Mouse (Mus musculus): ENCODE data around the gene Pmpcb. TPM values are rescaled to one million over a fixed set of nuclear protein-coding genes. Genes with fewer than 3 reads are reported as not detected.

Gene Pmpcb
- polyA plus RNA-seq, 1 experiment: 34.0 TPM

DNA sequence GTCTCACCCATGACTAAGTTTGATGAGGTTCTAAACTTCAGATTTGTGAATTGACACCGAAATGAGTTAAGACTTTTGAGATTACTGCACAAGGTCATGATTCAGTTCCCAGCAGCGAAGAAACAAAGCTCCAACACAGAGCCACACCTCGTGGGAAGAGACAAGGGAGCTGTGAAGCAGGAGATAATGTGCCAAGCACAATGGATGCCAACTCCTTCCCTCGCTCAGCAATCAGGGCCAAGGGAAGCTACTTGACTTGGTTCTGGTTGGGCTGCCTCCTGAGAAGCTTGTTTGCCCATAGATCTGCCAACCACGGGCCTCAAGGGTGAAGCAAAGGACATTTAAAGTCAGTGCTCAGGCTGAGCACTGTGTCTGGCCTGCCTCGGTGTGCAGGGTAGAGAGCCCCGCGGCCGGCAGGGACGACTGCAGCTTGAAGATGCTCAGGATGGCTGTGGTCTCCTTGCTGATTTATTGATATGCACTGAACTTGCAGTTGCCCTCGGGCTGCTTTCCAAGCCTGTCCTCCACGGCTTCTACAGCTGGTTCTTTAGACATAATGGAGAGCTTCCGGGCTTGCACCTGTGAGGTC lies 24.7 kb upstream of the Pmpcb start:
- WGBS: 89% methylated on average over 13 of the region's 13 CpGs
- no peak overlapping the region for H3K4me3 ChIP-seq (ENCODE audit: control insufficient read depth, insufficient read depth, low read length)
- DNase-seq: no peak
- H3K27me3 ChIP-seq (ENCODE audit: control insufficient read depth, insufficient read depth, low read length): no peaks in the 10 kb centered on the region
- H3K4me1 ChIP-seq (replicated peaks; ENCODE audit: control insufficient read depth, insufficient read depth, low read length): no peaks in the 10 kb centered on the region
- TF ChIP-seq POLR2A (IDR thresholded peaks at IDR 0.05; ENCODE audit: control insufficient read depth, extremely low read depth, insufficient read depth, low read length, poor library complexity) (no peak), CTCF (IDR thresholded peaks at IDR 0.05; ENCODE audit: borderline replicate concordance, control insufficient read depth, extremely low read depth, insufficient read depth, low read length, poor library complexity) (no peak)
- no peak overlapping the region for H3K27ac ChIP-seq (ENCODE audit: control insufficient read depth, insufficient read depth, low read length)
- H3K36me3 ChIP-seq (ENCODE audit: control insufficient read depth, insufficient read depth, low read length): no peaks in the 10 kb centered on the region

DNA sequence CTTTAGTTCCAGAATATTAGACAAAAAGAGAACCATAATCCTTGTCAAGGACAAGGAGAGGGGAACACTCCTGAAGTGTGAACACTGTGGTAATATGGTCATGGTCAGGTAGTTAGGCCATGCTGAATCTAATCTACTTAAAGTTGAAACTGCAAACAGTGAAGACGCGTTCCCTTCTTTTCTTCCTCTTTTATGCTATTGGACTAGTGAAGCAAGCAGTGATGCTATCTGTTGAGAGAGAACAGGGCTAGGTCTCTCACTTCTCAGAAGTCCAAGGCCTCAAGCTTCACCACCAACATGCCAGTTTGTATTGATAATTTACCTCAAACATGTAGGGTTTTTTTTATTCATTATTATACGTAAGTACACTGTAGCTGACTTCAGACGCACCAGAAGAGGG lies 22.5 kb upstream of the Pmpcb start:
- TF ChIP-seq POLR2A (IDR thresholded peaks at IDR 0.05; ENCODE audit: control insufficient read depth, extremely low read depth, insufficient read depth, low read length, poor library complexity) (no peak), CTCF (IDR thresholded peaks at IDR 0.05; ENCODE audit: borderline replicate concordance, control insufficient read depth, extremely low read depth, insufficient read depth, low read length, poor library complexity) (no peak)
- no peaks in the 10 kb centered on the region for H3K27me3 ChIP-seq (ENCODE audit: control insufficient read depth, insufficient read depth, low read length)
- H3K4me3 ChIP-seq (ENCODE audit: control insufficient read depth, insufficient read depth, low read length): no peak overlapping the region
- H3K36me3 ChIP-seq (ENCODE audit: control insufficient read depth, insufficient read depth, low read length): no peaks in the 10 kb centered on the region
- DNase-seq: no peak
- H3K4me1 ChIP-seq (replicated peaks; ENCODE audit: control insufficient read depth, insufficient read depth, low read length): no peaks in the 10 kb centered on the region
- 91% methylated on average over 4 of the region's 4 CpGs for WGBS
- H3K27ac ChIP-seq (ENCODE audit: control insufficient read depth, insufficient read depth, low read length): no peak overlapping the region

DNA sequence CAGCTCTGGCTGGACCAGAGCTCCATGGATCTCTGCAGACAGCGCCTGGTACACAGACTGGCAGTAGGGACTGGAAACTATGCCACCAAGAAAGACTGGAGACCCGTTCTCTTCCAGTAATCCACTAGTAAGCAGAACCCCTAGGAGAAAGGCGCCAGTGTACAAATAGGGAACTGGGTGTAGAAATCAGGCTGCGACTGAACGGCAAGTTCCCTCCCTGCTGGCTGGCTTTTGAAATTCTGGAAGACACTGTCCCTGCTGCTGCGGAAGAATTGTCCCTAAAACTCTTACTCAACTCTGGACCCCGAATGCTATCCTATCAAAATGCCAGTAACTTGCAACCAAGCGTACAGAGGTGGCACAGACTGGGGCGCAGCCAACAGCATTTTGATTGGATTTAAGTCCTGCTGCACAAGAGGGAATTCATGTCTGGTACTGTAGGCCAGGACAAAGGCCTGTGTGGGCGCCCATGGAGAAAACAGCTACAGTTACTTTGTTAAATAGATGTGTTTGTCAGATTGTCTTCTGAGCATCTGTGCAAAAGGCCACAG lies 19.7 kb upstream of the Pmpcb start:
- DNase-seq: no peak
- H3K27ac ChIP-seq (ENCODE audit: control insufficient read depth, insufficient read depth, low read length): no peak overlapping the region
- no peaks in the 10 kb centered on the region for H3K4me1 ChIP-seq (replicated peaks; ENCODE audit: control insufficient read depth, insufficient read depth, low read length)
- 89% methylated on average over 10 of the region's 10 CpGs for WGBS
- H3K27me3 ChIP-seq (ENCODE audit: control insufficient read depth, insufficient read depth, low read length): no peaks in the 10 kb centered on the region
- TF ChIP-seq POLR2A (IDR thresholded peaks at IDR 0.05; ENCODE audit: control insufficient read depth, extremely low read depth, insufficient read depth, low read length, poor library complexity) (no peak), CTCF (IDR thresholded peaks at IDR 0.05; ENCODE audit: borderline replicate concordance, control insufficient read depth, extremely low read depth, insufficient read depth, low read length, poor library complexity) (no peak)
- H3K36me3 ChIP-seq (ENCODE audit: control insufficient read depth, insufficient read depth, low read length): no peaks in the 10 kb centered on the region
- H3K4me3 ChIP-seq (ENCODE audit: control insufficient read depth, insufficient read depth, low read length): no peak overlapping the region

DNA sequence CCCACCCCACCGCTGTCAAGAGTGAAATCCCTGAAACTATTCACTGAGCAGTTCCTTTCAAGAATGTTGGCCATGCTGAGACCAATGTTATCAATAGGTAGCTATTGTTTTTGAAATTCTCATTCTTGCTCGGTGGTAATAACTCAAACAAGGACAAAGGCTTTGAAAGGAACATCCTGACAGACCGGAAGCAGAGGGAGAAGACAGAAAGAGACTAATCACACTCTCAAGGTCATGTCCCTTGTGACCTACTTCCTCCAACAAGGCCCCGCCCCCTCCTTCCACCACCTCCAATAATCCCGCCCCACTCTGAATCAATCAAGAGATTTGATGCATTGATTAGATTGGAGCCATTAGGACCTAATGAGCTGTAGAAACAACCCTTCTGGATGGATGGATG lies 18.4 kb upstream of the Pmpcb start:
- Histone ChIP-seq H3K4me1 (replicated peaks; ENCODE audit: control insufficient read depth, insufficient read depth, low read length) (no peaks in the 10 kb centered on the region), H3K27me3 (ENCODE audit: control insufficient read depth, insufficient read depth, low read length) (no peaks in the 10 kb centered on the region), H3K27ac (ENCODE audit: control insufficient read depth, insufficient read depth, low read length) (no peak overlapping the region), H3K4me3 (ENCODE audit: control insufficient read depth, insufficient read depth, low read length) (no peak overlapping the region), H3K36me3 (ENCODE audit: control insufficient read depth, insufficient read depth, low read length) (no peaks in the 10 kb centered on the region)
- DNase-seq: no peak
- TF ChIP-seq CTCF (IDR thresholded peaks at IDR 0.05; ENCODE audit: borderline replicate concordance, control insufficient read depth, extremely low read depth, insufficient read depth, low read length, poor library complexity) (no peak), POLR2A (IDR thresholded peaks at IDR 0.05; ENCODE audit: control insufficient read depth, extremely low read depth, insufficient read depth, low read length, poor library complexity) (no peak)
- WGBS: 91% methylated on average over 5 of the region's 5 CpGs

DNA sequence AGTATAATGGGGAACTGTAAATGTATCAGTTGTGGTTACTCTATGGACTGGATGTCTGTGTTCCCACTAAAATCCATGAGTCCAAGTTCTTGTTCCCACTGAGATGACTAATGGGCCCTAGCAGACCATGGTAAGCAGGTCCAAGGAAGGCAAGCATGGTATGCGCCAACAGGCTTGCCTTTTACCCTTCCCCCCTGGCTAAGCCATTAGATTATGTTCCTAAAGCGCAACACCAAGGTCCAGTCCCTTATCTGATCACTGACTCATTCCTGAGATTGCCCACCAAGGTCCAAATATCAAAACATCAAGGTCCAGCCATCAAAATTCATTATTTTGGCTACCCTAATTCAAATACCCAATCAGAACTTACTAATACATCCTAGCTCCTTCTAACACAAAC lies 17.7 kb upstream of the Pmpcb start:
- H3K36me3 ChIP-seq (ENCODE audit: control insufficient read depth, insufficient read depth, low read length): no peaks in the 10 kb centered on the region
- H3K4me3 ChIP-seq (ENCODE audit: control insufficient read depth, insufficient read depth, low read length): no peak overlapping the region
- no peak overlapping the region for H3K27ac ChIP-seq (ENCODE audit: control insufficient read depth, insufficient read depth, low read length)
- 95% methylated on average over 2 of the region's 2 CpGs for WGBS
- TF ChIP-seq CTCF (IDR thresholded peaks at IDR 0.05; ENCODE audit: borderline replicate concordance, control insufficient read depth, extremely low read depth, insufficient read depth, low read length, poor library complexity): no peak
- no peaks in the 10 kb centered on the region for H3K4me1 ChIP-seq (replicated peaks; ENCODE audit: control insufficient read depth, insufficient read depth, low read length)
- DNase-seq: no peak
- no peaks in the 10 kb centered on the region for H3K27me3 ChIP-seq (ENCODE audit: control insufficient read depth, insufficient read depth, low read length)

DNA sequence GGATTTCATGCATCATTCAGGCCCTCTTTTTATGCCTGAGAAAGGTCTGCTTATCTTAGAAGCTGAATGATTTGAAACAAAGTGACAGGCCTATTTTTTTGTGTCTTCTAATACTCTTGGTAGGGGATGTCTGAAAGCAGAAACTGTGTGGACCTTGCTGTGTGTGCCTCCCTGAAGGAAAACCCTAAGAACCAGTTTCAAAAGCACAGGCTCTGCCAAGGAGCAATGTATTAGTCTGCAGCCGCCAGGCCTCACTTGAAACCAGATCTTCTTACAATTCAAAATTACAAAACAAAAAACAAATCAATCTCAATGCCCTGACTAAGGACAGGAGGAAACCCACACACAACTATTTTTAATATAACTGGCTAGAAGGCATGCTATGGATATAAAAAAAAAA lies 12.5 kb upstream of the Pmpcb start:
- no peak for DNase-seq
- 94% methylated on average over 1 of the region's 1 CpGs for WGBS
- Histone ChIP-seq H3K36me3 (ENCODE audit: control insufficient read depth, insufficient read depth, low read length) (no peaks in the 10 kb centered on the region), H3K4me1 (replicated peaks; ENCODE audit: control insufficient read depth, insufficient read depth, low read length) (no peaks in the 10 kb centered on the region), H3K4me3 (ENCODE audit: control insufficient read depth, insufficient read depth, low read length) (no peak overlapping the region), H3K27me3 (ENCODE audit: control insufficient read depth, insufficient read depth, low read length) (no peaks in the 10 kb centered on the region), H3K27ac (ENCODE audit: control insufficient read depth, insufficient read depth, low read length) (no peak overlapping the region)
- TF ChIP-seq POLR2A (IDR thresholded peaks at IDR 0.05; ENCODE audit: control insufficient read depth, extremely low read depth, insufficient read depth, low read length, poor library complexity) (no peak), CTCF (IDR thresholded peaks at IDR 0.05; ENCODE audit: borderline replicate concordance, control insufficient read depth, extremely low read depth, insufficient read depth, low read length, poor library complexity) (no peak)

DNA sequence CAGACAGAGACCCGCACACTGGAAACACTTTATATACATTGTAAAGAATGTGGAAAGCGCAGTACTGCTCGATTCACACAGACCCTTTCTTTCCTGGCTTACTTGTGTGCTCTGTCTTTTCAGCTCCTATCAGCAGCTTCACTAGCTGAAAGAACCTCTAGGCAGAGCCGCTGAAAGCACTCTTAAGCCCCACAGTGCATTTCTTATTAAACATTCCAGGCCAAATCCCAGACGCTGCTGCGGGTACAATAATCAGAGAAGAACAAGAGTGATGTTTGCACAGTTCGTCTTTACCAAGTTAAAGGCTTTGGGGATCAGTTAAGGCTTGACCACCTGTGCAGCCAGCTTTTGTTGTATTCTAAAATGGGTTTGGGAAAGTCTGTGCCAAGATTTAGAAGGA lies 12.1 kb upstream of the Pmpcb start:
- Histone ChIP-seq H3K27ac (ENCODE audit: control insufficient read depth, insufficient read depth, low read length) (no peak overlapping the region), H3K4me1 (replicated peaks; ENCODE audit: control insufficient read depth, insufficient read depth, low read length) (no peaks in the 10 kb centered on the region), H3K4me3 (ENCODE audit: control insufficient read depth, insufficient read depth, low read length) (no peak overlapping the region), H3K36me3 (ENCODE audit: control insufficient read depth, insufficient read depth, low read length) (no peaks in the 10 kb centered on the region), H3K27me3 (ENCODE audit: control insufficient read depth, insufficient read depth, low read length) (no peaks in the 10 kb centered on the region)
- WGBS: 92% methylated on average over 7 of the region's 7 CpGs
- DNase-seq: no peak
- no peak for TF ChIP-seq CTCF (IDR thresholded peaks at IDR 0.05; ENCODE audit: borderline replicate concordance, control insufficient read depth, extremely low read depth, insufficient read depth, low read length, poor library complexity)
- no peak for TF ChIP-seq POLR2A (IDR thresholded peaks at IDR 0.05; ENCODE audit: control insufficient read depth, extremely low read depth, insufficient read depth, low read length, poor library complexity)

Measured in thymus, adult 2 months (tissue).